Mouse (Mus musculus): Measurements from ENCODE around the gene Coro1c.

The Coro1c gene

DNA sequence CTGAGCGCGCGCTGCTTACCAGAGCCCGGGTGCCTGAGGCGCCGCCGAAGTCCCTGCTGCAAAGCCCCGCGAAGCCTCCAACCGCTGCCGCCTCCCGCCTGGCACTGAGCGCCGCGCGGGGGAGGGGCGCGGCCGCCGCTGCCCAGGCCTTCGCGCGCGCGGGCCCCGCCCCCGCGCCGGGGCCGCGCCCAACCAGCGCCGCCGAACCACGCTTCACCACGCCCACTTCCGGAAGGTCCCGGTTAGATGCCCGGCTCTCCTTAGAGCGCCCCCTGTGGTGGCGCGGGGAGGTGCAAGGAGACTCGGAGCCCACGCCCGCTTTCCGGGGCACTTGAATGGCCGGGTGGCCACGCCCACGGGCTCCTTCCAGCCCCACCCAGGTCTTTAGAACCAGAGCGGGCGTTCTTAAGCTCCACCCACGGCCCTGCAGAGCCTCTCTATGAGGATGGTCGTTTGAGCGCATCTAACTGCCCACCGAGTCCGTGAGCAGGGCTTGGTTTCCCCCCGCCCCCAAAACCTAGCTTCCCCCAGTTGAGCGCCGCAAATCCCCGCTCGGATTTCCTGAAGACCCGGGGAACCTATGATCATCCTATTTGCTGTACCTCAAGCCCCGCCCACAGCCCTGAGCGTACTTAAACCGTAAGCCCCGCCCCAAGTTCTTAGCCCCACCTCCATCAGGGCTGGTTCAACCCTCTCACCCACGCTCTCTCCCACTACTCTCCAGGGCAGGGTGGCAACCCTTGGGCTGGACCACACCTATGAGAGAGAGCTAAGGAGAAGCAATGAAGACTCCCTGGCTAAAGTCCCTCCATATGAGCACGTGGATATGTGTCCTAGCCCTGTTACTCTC lies at the start of gene Coro1c:
TSS of gene Coro1c (minus strand) at position 167 of the 850 bp plus-strand sequence.
- peak; percentile 98 for DNase-seq

DNA sequence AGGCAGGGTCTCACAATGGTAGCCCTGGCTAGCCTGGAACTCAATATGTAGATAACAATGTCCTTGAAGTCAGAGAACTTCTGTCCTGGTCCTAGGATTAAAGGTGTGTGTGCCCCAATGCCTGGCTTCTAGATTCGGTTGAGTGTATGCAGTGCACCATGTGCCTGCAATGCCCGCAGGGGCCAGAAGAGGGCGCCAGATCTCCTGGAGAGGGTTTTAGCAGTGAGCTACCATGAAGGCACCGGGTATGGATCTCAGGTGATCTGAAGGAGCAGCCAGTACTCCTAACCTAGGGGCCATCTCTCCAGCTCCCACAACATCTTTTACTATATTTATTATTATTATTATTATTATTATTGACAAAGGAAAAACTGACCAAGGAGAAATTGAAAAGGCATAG lies 48.0 kb upstream of the Coro1c start:
- peak; percentile 85 for DNase-seq

DNA sequence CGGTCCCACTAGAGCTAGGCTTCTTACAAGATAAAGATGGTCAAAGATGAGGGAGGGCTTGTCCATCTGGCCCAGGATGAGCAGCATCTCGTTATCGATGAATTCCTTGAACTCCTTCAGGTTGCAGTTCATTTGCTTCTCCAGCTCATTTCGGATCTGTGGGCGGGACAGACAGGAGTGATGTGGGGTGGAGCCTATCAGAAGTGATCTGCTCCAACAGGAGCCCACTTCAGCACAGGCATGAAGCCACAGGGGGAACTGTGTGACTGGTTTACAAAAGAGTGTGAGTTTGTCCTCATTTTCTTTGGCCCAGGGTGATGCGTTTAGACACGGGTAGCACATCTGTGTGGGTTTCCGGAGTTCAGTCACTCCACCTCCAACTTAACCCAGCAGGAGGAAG lies 47.1 kb upstream of the Coro1c start:
- no peak for DNase-seq

DNA sequence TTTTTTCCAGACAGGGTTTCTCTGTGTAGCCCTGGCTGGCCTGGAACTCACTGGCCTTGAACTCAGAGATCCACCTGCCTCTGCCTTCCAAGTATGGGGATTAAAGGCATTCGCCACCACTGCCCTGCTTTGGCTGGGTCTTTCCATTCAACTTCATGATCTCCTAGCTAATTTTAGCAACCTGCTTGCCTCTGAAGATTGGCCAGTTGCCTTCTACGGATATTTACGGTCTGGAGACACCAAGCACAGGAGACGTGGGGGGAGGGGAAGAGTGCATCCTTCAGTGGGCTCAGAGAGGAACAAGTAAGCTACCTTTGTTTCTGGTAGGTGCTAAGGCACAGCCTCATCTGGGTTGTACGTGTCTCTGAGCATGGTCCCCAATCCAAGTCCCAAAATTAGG lies 46.7 kb upstream of the Coro1c start:
- no peak for DNase-seq

DNA sequence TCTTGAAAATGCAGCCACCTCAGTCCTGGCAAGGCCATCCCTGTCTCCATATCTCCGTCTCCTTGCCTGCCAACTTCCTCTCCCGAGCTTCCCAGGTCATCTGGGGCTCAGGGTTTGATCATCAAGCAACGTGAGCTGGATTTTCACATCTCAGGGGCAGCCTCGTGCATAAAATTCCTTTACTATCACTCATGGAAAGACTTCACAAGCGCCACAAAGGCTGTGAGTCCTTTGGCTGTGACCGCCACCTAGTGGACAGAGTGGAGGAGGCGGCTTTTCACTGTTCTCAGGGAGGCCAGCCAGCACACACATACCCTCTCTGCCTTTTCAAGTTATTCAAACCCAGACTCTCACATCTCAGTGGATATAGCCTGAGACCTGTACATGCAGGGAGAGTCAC lies 45.9 kb upstream of the Coro1c start:
- DNase-seq = peak; percentile 91

DNA sequence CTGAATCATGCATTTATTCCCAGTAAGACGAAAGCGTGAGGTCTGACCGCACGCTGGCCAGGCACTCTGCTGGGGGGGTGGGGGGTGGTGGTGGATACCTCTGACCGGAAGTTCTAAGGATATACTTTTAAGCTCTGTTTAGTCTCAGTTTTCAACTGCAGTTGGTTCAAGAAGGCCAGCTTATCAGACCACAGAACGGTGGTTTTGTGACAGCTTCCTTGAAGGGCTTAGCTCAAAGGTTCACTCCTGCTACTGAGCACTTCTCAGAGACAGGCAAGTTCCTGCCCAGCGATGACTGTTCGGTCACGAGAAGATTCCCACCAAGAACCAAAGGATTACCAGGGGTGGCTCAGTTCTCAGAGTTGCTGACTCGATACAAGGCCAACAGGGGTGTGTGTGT lies 44.0 kb upstream of the Coro1c start:
- no peak for DNase-seq

- DNase-seq = no peak
Measured at GRCm38 (mm10) chr5:113951693-113952071, 43.1 kb upstream of the Coro1c start.

DNA sequence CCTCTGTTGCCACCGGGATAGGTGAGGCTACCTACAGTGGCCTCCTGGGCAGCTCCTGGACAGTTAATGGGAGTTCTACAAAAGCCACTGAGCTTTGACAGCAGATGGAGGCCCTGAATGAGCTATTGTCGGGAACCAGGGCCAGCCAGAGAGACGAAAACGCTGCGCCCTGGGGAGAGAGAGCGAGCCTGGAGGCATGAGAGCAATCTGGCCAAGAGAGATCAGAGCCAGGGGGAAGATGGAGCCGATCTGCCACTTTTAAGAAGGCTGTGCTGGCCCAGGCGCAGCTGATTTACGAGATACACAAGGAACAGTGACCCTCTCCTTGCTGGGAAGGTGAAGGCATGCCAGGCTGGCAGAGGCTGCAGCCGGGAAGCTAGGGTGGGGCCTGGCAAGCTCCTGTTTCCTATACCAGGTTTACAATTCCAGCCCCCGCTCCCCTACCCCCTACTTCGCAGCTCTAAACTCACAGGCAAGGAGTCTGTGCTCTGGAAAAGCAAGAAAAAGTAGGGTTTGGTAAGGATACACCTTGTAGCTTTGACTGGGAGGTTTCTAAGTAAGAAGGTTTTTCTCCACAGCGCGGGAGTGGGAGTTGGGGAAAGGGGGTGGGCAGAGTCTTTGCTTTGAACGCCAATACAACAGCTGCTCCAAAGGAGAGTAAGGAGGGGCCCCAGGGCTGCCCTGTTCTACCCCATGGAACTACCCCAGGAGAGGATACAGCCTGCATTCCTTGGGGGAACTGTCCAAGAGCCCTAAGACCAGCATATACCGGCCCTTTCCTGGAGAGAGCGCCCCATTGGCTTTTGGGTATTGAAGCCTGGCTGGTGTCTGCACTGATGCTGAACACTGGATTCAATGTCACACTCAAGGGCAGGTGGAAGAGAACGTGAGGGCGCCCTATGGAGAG lies 42.5 kb upstream of the Coro1c start:
- no peak for DNase-seq

DNA sequence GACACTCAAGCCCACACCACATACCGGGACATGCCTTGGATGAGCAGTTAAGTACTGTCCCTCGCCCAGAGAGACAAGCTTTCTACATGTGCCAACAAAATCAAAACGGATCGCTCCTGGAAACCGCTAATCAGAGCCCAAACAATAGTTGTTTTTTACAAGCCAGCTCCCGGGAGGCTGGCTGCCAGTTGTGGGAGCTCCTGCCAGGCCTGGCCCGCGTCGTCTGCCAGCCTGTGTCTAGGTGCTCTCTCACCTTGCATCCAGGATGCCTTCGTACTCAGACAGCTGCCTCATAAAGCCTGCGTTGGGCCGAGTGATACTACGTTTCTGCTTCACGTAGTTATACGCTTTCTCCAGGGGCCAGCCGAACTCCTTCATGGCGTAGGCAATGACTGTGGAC lies 41.6 kb upstream of the Coro1c start:
- no peak for DNase-seq

GRCm38 (mm10) chr5:113947280-113947679 lies 38.7 kb upstream of the Coro1c start:
- DNase-seq = no peak

- DNase-seq = no peak
Measured at GRCm38 (mm10) chr5:113945126-113945525, 36.6 kb upstream of the Coro1c start.

DNA sequence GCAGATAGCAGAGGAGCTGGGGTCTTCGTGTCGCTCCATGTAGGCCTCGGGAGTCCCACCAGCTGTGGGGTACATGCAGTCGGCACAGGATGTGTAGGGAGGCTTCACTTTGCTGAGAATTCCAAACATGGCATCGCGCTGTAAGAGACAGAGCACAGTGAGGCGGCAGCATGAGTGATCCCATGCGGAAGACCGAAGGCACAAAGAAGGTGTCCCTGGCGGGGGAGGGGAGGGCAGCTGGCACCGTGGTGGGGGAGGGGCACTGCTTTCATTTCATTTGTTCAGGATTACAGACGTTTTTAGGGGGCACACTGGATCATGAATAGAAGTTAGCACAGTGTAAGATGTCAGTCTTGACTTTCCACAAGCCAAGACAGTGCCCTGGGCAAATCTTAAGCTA lies 34.8 kb upstream of the Coro1c start:
- DNase-seq = no peak

- no peak for DNase-seq
Measured at GRCm38 (mm10) chr5:113942580-113942979, 34.0 kb upstream of the Coro1c start.

GRCm38 (mm10) chr5:113939263-113939900 lies 30.8 kb upstream of the Coro1c start:
- no peak for DNase-seq

DNA sequence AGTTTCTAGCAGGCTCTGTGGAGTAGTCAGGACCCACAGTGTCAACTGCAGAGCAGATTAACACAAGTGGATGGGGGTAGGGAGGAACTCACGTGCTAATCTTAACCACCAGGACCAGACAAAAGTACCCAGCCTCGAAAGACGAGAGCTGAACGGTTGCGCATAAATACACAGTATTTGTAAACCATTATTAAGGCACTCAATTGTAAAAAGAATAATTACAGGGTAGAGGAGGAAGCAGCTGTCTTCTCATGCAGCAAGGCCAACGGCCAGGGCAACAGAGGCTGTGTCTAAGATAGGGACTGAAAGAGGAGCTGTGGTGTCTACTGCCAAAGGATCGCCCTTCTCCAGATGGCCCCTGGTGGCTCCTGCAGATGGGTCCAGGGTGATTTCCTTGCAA lies 29.1 kb upstream of the Coro1c start:
- no peak for DNase-seq

GRCm38 (mm10) chr5:113933889-113934288 lies 25.3 kb upstream of the Coro1c start:
- DNase-seq = no peak

- no peak for DNase-seq
Measured at GRCm38 (mm10) chr5:113933480-113933879, 24.9 kb upstream of the Coro1c start.

DNA sequence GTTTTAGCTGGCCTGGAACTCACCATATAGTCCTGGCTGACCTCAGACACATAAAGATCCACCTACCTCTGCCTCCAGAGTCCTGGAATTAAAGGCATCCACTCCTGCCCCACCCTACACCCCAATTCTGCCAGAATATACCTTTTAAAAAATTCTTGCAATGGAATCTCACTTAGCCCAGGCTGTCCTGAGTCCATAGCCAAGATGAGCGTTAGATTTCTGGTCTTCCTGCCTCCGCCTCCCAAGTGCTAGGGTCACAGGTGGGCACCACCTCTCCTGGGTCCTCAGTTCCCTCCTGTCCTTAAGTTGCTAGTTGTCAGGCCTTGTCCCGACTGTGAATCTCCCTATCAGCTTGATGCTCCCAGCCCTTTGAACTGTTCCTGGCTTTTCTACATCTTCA lies 23.8 kb upstream of the Coro1c start:
- no peak for DNase-seq

DNA sequence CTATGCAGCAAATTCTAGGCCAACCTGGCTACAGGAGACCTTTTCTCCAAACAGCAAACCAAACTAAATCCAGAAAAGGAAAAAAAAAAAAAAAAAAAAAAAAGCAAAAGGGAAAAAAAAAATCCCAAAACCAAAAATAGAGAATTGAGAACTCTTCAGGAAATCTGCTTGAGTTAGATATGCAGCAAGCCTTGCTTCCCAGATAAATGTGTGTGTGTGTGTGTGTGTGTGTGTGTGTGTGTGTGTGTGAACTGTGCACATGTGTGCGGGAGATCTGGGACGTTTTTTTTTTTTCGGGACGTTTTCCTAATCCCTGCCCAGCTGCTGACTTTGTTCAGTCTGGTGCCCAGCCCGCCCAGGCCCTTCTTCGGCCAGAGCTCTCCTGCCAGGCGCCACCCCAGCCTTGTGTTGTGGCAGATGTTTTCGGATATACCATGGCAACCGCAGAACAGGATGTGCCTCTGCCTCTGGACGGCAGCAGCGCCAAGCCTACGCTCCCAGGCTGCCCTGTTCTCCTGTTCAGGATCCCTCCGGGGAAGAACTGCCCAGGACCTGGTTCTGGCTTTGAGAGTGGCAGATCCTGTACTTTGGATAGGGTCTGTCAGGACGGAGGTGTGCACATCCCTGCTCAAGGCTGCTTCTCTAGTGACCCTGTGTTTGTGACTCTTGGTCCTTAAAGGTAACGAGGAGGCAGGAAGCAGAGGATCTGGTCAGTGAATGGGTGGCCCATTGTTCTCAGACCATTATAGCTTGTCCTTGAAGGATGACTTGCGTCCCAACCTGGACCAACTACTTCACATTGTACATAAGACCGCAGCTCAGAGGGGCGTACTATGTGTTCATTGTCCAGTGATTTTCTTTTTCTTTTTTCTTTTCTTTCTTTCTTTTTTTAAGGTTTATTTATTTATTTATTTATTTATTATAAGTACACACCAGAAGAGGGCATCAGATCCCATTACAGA lies 22.4 kb upstream of the Coro1c start:
- DNase-seq = peak; percentile 80

GRCm38 (mm10) chr5:113929950-113930647 lies 21.5 kb upstream of the Coro1c start:
- no peak for DNase-seq

- DNase-seq = no peak
Measured at GRCm38 (mm10) chr5:113929526-113929925, 21.0 kb upstream of the Coro1c start.

DNA sequence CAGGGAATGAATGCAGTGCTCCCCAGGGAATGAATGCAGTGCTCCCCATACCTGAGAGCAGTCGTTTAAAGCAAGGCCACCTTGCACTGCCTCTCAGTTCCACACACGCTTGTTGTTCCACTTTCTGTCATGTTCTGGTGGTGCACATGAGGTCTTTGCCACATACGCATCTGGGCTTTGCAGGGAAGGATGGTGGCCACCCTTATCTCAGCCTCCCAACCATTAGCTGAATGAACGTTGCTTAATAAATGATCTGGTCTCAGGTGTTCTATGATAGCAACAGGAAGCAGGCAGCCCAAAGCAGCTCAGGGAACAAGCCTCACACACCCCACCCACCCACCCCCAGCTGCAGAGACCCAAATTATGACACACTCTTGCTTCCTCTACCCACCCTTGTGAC lies 16.1 kb upstream of the Coro1c start:
- no peak for DNase-seq

All from embryo, embryonic 11 days (tissue).